Mouse (Mus musculus) liver, embryonic 12.5 days (tissue): ENCODE data around the gene Zbtb8b. TPM values are rescaled to one million over a fixed set of nuclear protein-coding genes. Genes with fewer than 3 reads are reported as not detected.

ENCODE experiments used
- ATAC-seq: fragments of 200-750 bp; cut with Nextera tagmentation; 2 replicates; pipeline ENCODE4 v1.8.0; 2017; ENCODE audit warnings: moderate number of reproducible peaks, mild to moderate bottlenecking, moderate library complexity
- H3K27ac ChIP-seq: fragments of 300-500 bp; sonication (generic); 2 replicates; pipeline ENCODE4 v1.5.1; 2016; ENCODE audit warnings: mild to moderate bottlenecking
- H3K27me3 ChIP-seq: fragments of 300-500 bp; sonication (generic); replicated peaks from 2 replicates; pipeline ENCODE4 v1.6.1; 2016; ENCODE audit warnings: mild to moderate bottlenecking, moderate library complexity
- H3K36me3 ChIP-seq: fragments of 300-500 bp; sonication (generic); 2 replicates; pipeline ENCODE4 v1.6.1; 2016; ENCODE audit warnings: mild to moderate bottlenecking, moderate library complexity
- H3K4me1 ChIP-seq: fragments of 300-500 bp; sonication (generic); 2 replicates; pipeline ENCODE4 v1.6.1; 2016
- H3K4me2 ChIP-seq: fragments of 300-500 bp; sonication (generic); 2 replicates; pipeline ENCODE4 v1.6.1; 2016; ENCODE audit warnings: mild to moderate bottlenecking, moderate library complexity
- H3K4me3 ChIP-seq: fragments of 300-500 bp; sonication (generic); 2 replicates; pipeline ENCODE4 v1.5.1; 2016; ENCODE audit warnings: mild to moderate bottlenecking, moderate library complexity
- H3K9ac ChIP-seq: fragments of 300-500 bp; sonication (generic); 2 replicates; pipeline ENCODE4 v1.6.1; 2016; ENCODE audit warnings: mild to moderate bottlenecking, moderate library complexity
- H3K9me3 ChIP-seq: fragments of 300-500 bp; sonication (generic); replicated peaks from 2 replicates; pipeline ENCODE4 v1.6.1; 2016; ENCODE audit warnings: mild to moderate bottlenecking, moderate library complexity
- WGBS: fragments of 180-500 bp; shearing (Covaris S2); methylation state at CpG from one replicate; pipeline ENCODE4 v1.1.7; 2016; ENCODE audit not compliant: insufficient replicate concordance; 5-methylcytosine and 5-hydroxymethylcytosine counted together
- polyA plus RNA-seq: library from polyadenylated mRNA; unstranded; fragments of >200 nt; fragmentation: Nextera tagmentation; extraction: Ambion mirVana; gene quantifications from 2 replicates; pipeline ENCODE4 v1.2.1, GENCODE M21; 2016

Gene Zbtb8b
- polyA plus RNA-seq, 1 experiment from 2014 or later: 1.5 TPM

- Histone ChIP-seq H3K27ac (no peak overlapping the region), H3K9ac (no peak overlapping the region), H3K36me3 (no peaks in the 10 kb centered on the region), H3K4me2 (no peak overlapping the region), H3K9me3 (no peaks in the 10 kb centered on the region), H3K27me3 (no peaks in the 10 kb centered on the region), H3K4me1 (peaks cover 9% of the 10 kb centered on the region), H3K4me3 (no peak overlapping the region)
- WGBS: 50% methylated on average over 5 of the region's 5 CpGs
- no peak for ATAC-seq
Measured at GRCm38 (mm10) chr4:129456126-129456525, 15.5 kb upstream of the Zbtb8b start.

- WGBS: 4% methylated on average over 5 of the region's 5 CpGs
Measured at GRCm38 (mm10) chr4:129455265-129455664, 14.6 kb upstream of the Zbtb8b start.

GRCm38 (mm10) chr4:129451471-129452169 lies 11.0 kb upstream of the Zbtb8b start:
- 73% methylated on average over 15 of the region's 15 CpGs for WGBS
- Histone ChIP-seq H3K4me3 (no peak overlapping the region), H3K9me3 (no peaks in the 10 kb centered on the region), H3K36me3 (no peaks in the 10 kb centered on the region), H3K27me3 (no peaks in the 10 kb centered on the region), H3K27ac (no peak overlapping the region), H3K4me2 (no peak overlapping the region), H3K9ac (no peak overlapping the region), H3K4me1 (peaks cover 15% of the 10 kb centered on the region)
- ATAC-seq: no peak

More at GRCm38 (mm10) chr4:129455265-129455664, 14.6 kb upstream of the Zbtb8b start:
- Histone ChIP-seq H3K4me2 (no peak overlapping the region), H3K4me3 (no peak overlapping the region), H3K9me3 (no peaks in the 10 kb centered on the region), H3K27ac (no peak overlapping the region), H3K27me3 (no peaks in the 10 kb centered on the region), H3K9ac (no peak overlapping the region), H3K4me1 (0 out of 2 replicates have a peak, but pooled peaks cover 5% of the 10 kb centered on the region), H3K36me3 (no peaks in the 10 kb centered on the region)
- peak; percentile 65 for ATAC-seq

- no peaks in the 10 kb centered on the region for H3K27me3 ChIP-seq
- H3K9ac ChIP-seq: no peak overlapping the region
- ATAC-seq: no peak
- no peak overlapping the region for H3K4me3 ChIP-seq
- H3K9me3 ChIP-seq: no peaks in the 10 kb centered on the region
- no peak overlapping the region for H3K27ac ChIP-seq
- H3K4me2 ChIP-seq: no peak overlapping the region
- H3K36me3 ChIP-seq: no peaks in the 10 kb centered on the region
- H3K4me1 ChIP-seq: peaks cover 15% of the 10 kb centered on the region
- WGBS: 62% methylated on average over 2 of the region's 2 CpGs
Measured at GRCm38 (mm10) chr4:129450851-129451250, 10.2 kb upstream of the Zbtb8b start.

- H3K4me2 ChIP-seq: no peak overlapping the region
- 75% methylated on average over 6 of the region's 6 CpGs for WGBS
- H3K9ac ChIP-seq: no peak overlapping the region
- H3K4me3 ChIP-seq: no peak overlapping the region
- no peak for ATAC-seq
- no peak overlapping the region for H3K27ac ChIP-seq
- no peaks in the 10 kb centered on the region for H3K36me3 ChIP-seq
- H3K4me1 ChIP-seq: peaks cover 19% of the 10 kb centered on the region
- peaks cover under 1% of the 10 kb centered on the region; the same call in 1 of the 2 replicates for H3K27me3 ChIP-seq
- H3K9me3 ChIP-seq: no peaks in the 10 kb centered on the region
Measured at GRCm38 (mm10) chr4:129448713-129449112, 8.1 kb upstream of the Zbtb8b start.

- Histone ChIP-seq H3K4me3 (no peak overlapping the region), H3K27ac (no peak overlapping the region; the same call in 1 of the 2 replicates), H3K4me1 (peaks cover 19% of the 10 kb centered on the region), H3K9ac (no peak overlapping the region), H3K36me3 (no peaks in the 10 kb centered on the region), H3K27me3 (peaks cover 8% of the 10 kb centered on the region), H3K9me3 (no peaks in the 10 kb centered on the region), H3K4me2 (no peak overlapping the region)
- ATAC-seq: no peak
- 65% methylated on average over 11 of the region's 11 CpGs for WGBS
Measured at GRCm38 (mm10) chr4:129447778-129448563, 7.3 kb upstream of the Zbtb8b start.

GRCm38 (mm10) chr4:129447360-129447759 lies 6.7 kb upstream of the Zbtb8b start:
- ATAC-seq: no peak
- Histone ChIP-seq H3K9ac (no peak overlapping the region), H3K9me3 (no peaks in the 10 kb centered on the region), H3K4me3 (no peak overlapping the region), H3K4me2 (no peak overlapping the region), H3K4me1 (peaks cover 19% of the 10 kb centered on the region), H3K36me3 (no peaks in the 10 kb centered on the region), H3K27me3 (peaks cover 14% of the 10 kb centered on the region), H3K27ac (no peak overlapping the region; the same call in 1 of the 2 replicates)
- 38% methylated on average over 8 of the region's 8 CpGs for WGBS

- peaks cover 22% of the 10 kb centered on the region for H3K4me1 ChIP-seq
- 23% methylated on average over 6 of the region's 6 CpGs for WGBS
- no peak for ATAC-seq
- H3K27me3 ChIP-seq: peaks cover 75% of the 10 kb centered on the region
- no peaks in the 10 kb centered on the region for H3K36me3 ChIP-seq
- no peak overlapping the region for H3K9ac ChIP-seq
- no peak overlapping the region for H3K4me3 ChIP-seq
- no peak overlapping the region for H3K27ac ChIP-seq
- H3K4me2 ChIP-seq: no peak overlapping the region; the same call in 1 of the 2 replicates
- H3K9me3 ChIP-seq: no peaks in the 10 kb centered on the region
Measured at GRCm38 (mm10) chr4:129441145-129441544, 492 bp upstream of the Zbtb8b start.

- Histone ChIP-seq H3K4me3 (no peak overlapping the region), H3K27ac (no peak overlapping the region), H3K36me3 (no peaks in the 10 kb centered on the region; the same call in 1 of the 2 replicates), H3K4me2 (no peak overlapping the region), H3K4me1 (peaks cover 39% of the 10 kb centered on the region), H3K9me3 (peaks cover 9% of the 10 kb centered on the region), H3K27me3 (no peaks in the 10 kb centered on the region), H3K9ac (no peak overlapping the region)
- no peak for ATAC-seq
- 73% methylated on average over 5 of the region's 5 CpGs for WGBS
Measured at GRCm38 (mm10) chr4:129418321-129418720, 22.3 kb downstream of the Zbtb8b start.

GRCm38 (mm10) chr4:129416478-129416877 lies 24.2 kb downstream of the Zbtb8b start:
- 7% methylated on average over 5 of the region's 5 CpGs for WGBS
- Histone ChIP-seq H3K4me3 (no peak overlapping the region), H3K9me3 (peaks cover 9% of the 10 kb centered on the region), H3K27ac (peak overlapping the region; percentile 84), H3K4me2 (peak overlapping the region; percentile 34), H3K36me3 (no peaks in the 10 kb centered on the region; the same call in 1 of the 2 replicates), H3K27me3 (no peaks in the 10 kb centered on the region), H3K4me1 (peaks cover 39% of the 10 kb centered on the region), H3K9ac (no peak overlapping the region; the same call in 1 of the 2 replicates)
- peak; percentile 91 for ATAC-seq

GRCm38 (mm10) chr4:129415892-129416291 lies 24.8 kb downstream of the Zbtb8b start:
- no peak overlapping the region for H3K9ac ChIP-seq
- H3K4me1 ChIP-seq: peaks cover 39% of the 10 kb centered on the region
- H3K27me3 ChIP-seq: no peaks in the 10 kb centered on the region
- no peak overlapping the region for H3K4me3 ChIP-seq
- H3K36me3 ChIP-seq: no peaks in the 10 kb centered on the region; the same call in 1 of the 2 replicates
- H3K27ac ChIP-seq: peak overlapping the region; percentile 84
- ATAC-seq: no peak
- peaks cover 9% of the 10 kb centered on the region for H3K9me3 ChIP-seq
- H3K4me2 ChIP-seq: peak overlapping the region; percentile 34
- 87% methylated on average over 5 of the region's 5 CpGs for WGBS

GRCm38 (mm10) chr4:129410991-129411390 lies 29.7 kb downstream of the Zbtb8b start:
- Histone ChIP-seq H3K27ac (no peak overlapping the region), H3K9ac (no peak overlapping the region), H3K9me3 (peaks cover 6% of the 10 kb centered on the region), H3K36me3 (no peaks in the 10 kb centered on the region; the same call in 1 of the 2 replicates), H3K4me3 (no peak overlapping the region), H3K4me1 (peaks cover 19% of the 10 kb centered on the region), H3K27me3 (peaks cover 7% of the 10 kb centered on the region; the same call in 1 of the 2 replicates), H3K4me2 (no peak overlapping the region)
- ATAC-seq: no peak
